In the genomic region with DNA sequence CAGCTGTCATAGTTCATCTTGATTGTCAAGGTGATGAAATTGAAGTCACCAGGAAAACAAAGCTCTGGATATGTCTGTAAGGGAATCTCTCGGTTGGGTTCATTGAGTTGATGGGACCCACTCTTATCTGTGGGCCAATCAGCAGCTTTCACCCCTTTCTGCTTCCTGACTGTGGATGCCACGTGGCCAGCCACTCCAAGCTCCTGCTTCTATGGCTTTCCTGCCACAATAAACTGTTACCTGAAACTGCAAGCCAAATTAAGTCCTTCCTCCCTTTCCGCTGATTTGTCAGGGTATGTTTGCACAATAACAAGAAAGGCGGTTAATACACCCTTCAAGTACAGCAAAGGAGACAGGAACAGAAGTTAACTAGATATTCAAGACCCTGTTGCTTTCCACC, we compare ENCODE assay signal across 21 mouse cellular contexts.
"Had no signal": no experiment of that assay in that cellular context is flagged by ENCODE, and none has a peak within 500 bp of the region (broad histone marks: within the 10 kb centered on the region; RNA-seq: fewer than 3 reads in every experiment).

No protein-coding gene starts in this region.

- H3K9ac ChIP-seq: forebrain, postnatal 0 days; heart, embryonic 15.5 days; hindbrain, embryonic 15.5 days; kidney, embryonic 15.5 days; limb, embryonic 15.5 days had no signal

- ATAC-seq: forebrain, postnatal 0 days; hindbrain, postnatal 0 days; intestine, embryonic 16.5 days had no signal

- DNase-seq: forebrain, postnatal 0 days; gastrocnemius, postnatal 14 days; gastrocnemius, postnatal 36 days; heart, postnatal 14 days; heart, postnatal 36 days; kidney, adult 11 months; kidney, adult 2 months; kidney, adult 9 months; kidney, postnatal 14 days; kidney, postnatal 36 days; layer of hippocampus, adult 9-11 months; layer of hippocampus, postnatal 36 days; left cerebral cortex, postnatal 4 days had no signal

- H3K27ac ChIP-seq: hindbrain, postnatal 0 days; limb, embryonic 15.5 days had no signal

- H3K36me3 ChIP-seq: heart, embryonic 13.5 days; heart, embryonic 15.5 days; hindbrain, embryonic 15.5 days; kidney, embryonic 15.5 days; limb, embryonic 15.5 days had no signal

- H3K9me3 ChIP-seq: heart, embryonic 13.5 days; heart, embryonic 15.5 days; hindbrain, embryonic 15.5 days; kidney, embryonic 15.5 days; limb, embryonic 13.5 days; limb, embryonic 15.5 days had no signal

- H3K4me2 ChIP-seq: heart, embryonic 15.5 days; limb, embryonic 13.5 days; limb, embryonic 15.5 days had no signal

- H3K4me3 ChIP-seq: heart, embryonic 13.5 days; heart, embryonic 15.5 days; hindbrain, embryonic 15.5 days; kidney, embryonic 15.5 days; limb, embryonic 13.5 days; limb, embryonic 15.5 days had no signal

- H3K27me3 ChIP-seq: heart, embryonic 13.5 days; heart, embryonic 15.5 days; hindbrain, embryonic 15.5 days; kidney, embryonic 15.5 days; limb, embryonic 13.5 days; limb, embryonic 15.5 days had no signal
